ENCODE assay signal across 10 mouse cellular contexts in genomic region chr4:12506851-12507551, GRCm38 (mm10).
DNase-seq lines count a peak whose midpoint lies in the region; ATAC-seq lines count a peak whose summit lies in the region.
"Had no signal": no experiment of that assay in that cellular context is flagged by ENCODE, and none has a peak within 500 bp of the region (broad histone marks: within the 10 kb centered on the region; RNA-seq: fewer than 3 reads in every experiment).

No protein-coding gene starts in this region.

- WGBS in embryonic facial prominence, embryonic 13.5 days, result 17% methylated on average over 8 of the region's 8 CpGs
- 12% methylated on average over 8 of the region's 8 CpGs for WGBS in forebrain, embryonic 16.5 days
- 28% methylated on average over 8 of the region's 8 CpGs for WGBS in midbrain, embryonic 13.5 days
- WGBS in liver, embryonic 11.5 days, result 57% methylated on average over 8 of the region's 8 CpGs

- H3K27me3 ChIP-seq in embryonic facial prominence, embryonic 13.5 days, result no peaks in the 10 kb centered on the region
- no peaks in the 10 kb centered on the region for H3K27me3 ChIP-seq in forebrain, embryonic 16.5 days (replicated peaks; ENCODE audit: control insufficient read depth, insufficient read depth, low read length)
- no peaks in the 10 kb centered on the region for H3K27me3 ChIP-seq in midbrain, embryonic 13.5 days
- H3K27me3 ChIP-seq in liver, embryonic 11.5 days (replicated peaks; ENCODE audit: control insufficient read depth, insufficient read depth, low read length), result no peaks in the 10 kb centered on the region

- no peak overlapping the region for H3K4me3 ChIP-seq in embryonic facial prominence, embryonic 13.5 days
- no peak overlapping the region for H3K4me3 ChIP-seq in forebrain, embryonic 16.5 days (replicated peaks; ENCODE audit: low read length)
- H3K4me3 ChIP-seq in midbrain, embryonic 13.5 days (replicated peaks), result no peak overlapping the region
- H3K4me3 ChIP-seq in liver, embryonic 11.5 days (ENCODE audit: low read depth, low read length), result no peak overlapping the region

- H3K9me3 ChIP-seq in embryonic facial prominence, embryonic 13.5 days, result no peaks in the 10 kb centered on the region
- no peaks in the 10 kb centered on the region for H3K9me3 ChIP-seq in forebrain, embryonic 16.5 days (ENCODE audit: control insufficient read depth, low read length)
- H3K9me3 ChIP-seq in midbrain, embryonic 13.5 days, result no peaks in the 10 kb centered on the region
- H3K9me3 ChIP-seq in liver, embryonic 11.5 days (ENCODE audit: control insufficient read depth, low read length), result no peaks in the 10 kb centered on the region

- H3K27ac ChIP-seq in embryonic facial prominence, embryonic 13.5 days, result peak overlapping the region; percentile 52
- peak overlapping the region; percentile 80 for H3K27ac ChIP-seq in forebrain, embryonic 16.5 days (ENCODE audit: low read length)
- H3K27ac ChIP-seq in midbrain, embryonic 13.5 days, result peak overlapping the region; percentile 74
- H3K27ac ChIP-seq in liver, embryonic 11.5 days (ENCODE audit: low read depth, low read length), result no peak overlapping the region; the same call in 1 of the 2 replicates

- no peaks in the 10 kb centered on the region for H3K36me3 ChIP-seq in embryonic facial prominence, embryonic 13.5 days
- no peaks in the 10 kb centered on the region for H3K36me3 ChIP-seq in forebrain, embryonic 16.5 days (ENCODE audit: control insufficient read depth, insufficient read depth)
- no peaks in the 10 kb centered on the region for H3K36me3 ChIP-seq in midbrain, embryonic 13.5 days
- H3K36me3 ChIP-seq in liver, embryonic 11.5 days (ENCODE audit: control insufficient read depth, insufficient read depth, low read length), result no peaks in the 10 kb centered on the region

- H3K4me1 ChIP-seq in embryonic facial prominence, embryonic 13.5 days, result peaks cover 26% of the 10 kb centered on the region
- H3K4me1 ChIP-seq in forebrain, embryonic 16.5 days (replicated peaks; ENCODE audit: control insufficient read depth, insufficient read depth, low read length), result peaks cover 24% of the 10 kb centered on the region
- H3K4me1 ChIP-seq in midbrain, embryonic 13.5 days (replicated peaks), result peaks cover 20% of the 10 kb centered on the region
- no peaks in the 10 kb centered on the region for H3K4me1 ChIP-seq in liver, embryonic 11.5 days (replicated peaks; ENCODE audit: control insufficient read depth, insufficient read depth, low read length)

- 0 out of 2 replicates have a peak, but pooled peaks have one; percentile 52 for ATAC-seq in embryonic facial prominence, embryonic 13.5 days (ENCODE audit: insufficient number of reproducible peaks, insufficient read depth, low FRiP score, low TSS enrichment, low read depth)
- peak; percentile 88 for ATAC-seq in forebrain, embryonic 16.5 days
- peak; percentile 88 for ATAC-seq in midbrain, embryonic 13.5 days
- no peak for ATAC-seq in liver, embryonic 11.5 days (replicated peaks; ENCODE audit: low FRiP score)

- DNase-seq in layer of hippocampus, postnatal 10 days (ENCODE audit: low spot score in 2 of 2), result peak; percentile 47 to 53
- no peak for DNase-seq in layer of hippocampus, adult 9-10 months (ENCODE audit: low spot score)
- no peak for DNase-seq in thymus, postnatal 10 days (ENCODE audit: low spot score in 2 of 2)
- no peak for DNase-seq in liver, embryonic 11.5 days (ENCODE audit: low spot score)
- DNase-seq: kidney, postnatal 25 days; lung, adult 18-20 months; thymus, postnatal 4 days had no signal

- no peak overlapping the region for H3K9ac ChIP-seq in embryonic facial prominence, embryonic 13.5 days
- H3K9ac ChIP-seq in forebrain, embryonic 16.5 days (replicated peaks; ENCODE audit: low read depth, low read length), result no peak overlapping the region
- H3K9ac ChIP-seq in midbrain, embryonic 13.5 days (replicated peaks), result no peak overlapping the region
- H3K9ac ChIP-seq in liver, embryonic 11.5 days (ENCODE audit: low read depth, low read length), result no peak overlapping the region

- peak overlapping the region; percentile 19 for H3K4me2 ChIP-seq in embryonic facial prominence, embryonic 13.5 days
- peak overlapping the region; percentile 30; the same call in 1 of the 2 replicates for H3K4me2 ChIP-seq in forebrain, embryonic 16.5 days (ENCODE audit: low read length)
- H3K4me2 ChIP-seq in midbrain, embryonic 13.5 days (replicated peaks), result 0 out of 2 replicates have a peak overlapping the region, but pooled peaks have one; percentile 8
- no peak overlapping the region for H3K4me2 ChIP-seq in liver, embryonic 11.5 days

Comparison
In these comparisons a context has a peak if more than half of its experiments do, and no peak if none do; other contexts are left out.
1. DNase-seq: peak in layer of hippocampus, postnatal 10 days (2 of 2); none in layer of hippocampus, adult 9-10 months (single experiment), thymus, postnatal 10 days (0 of 2) and liver, embryonic 11.5 days (single experiment).